Mouse (Mus musculus): Measurements from ENCODE around the gene Dnajc1. TPM values are rescaled to one million over a fixed set of nuclear protein-coding genes. Genes with fewer than 3 reads are reported as not detected.

Dnajc1 gene
- polyA plus RNA-seq, 1 experiment = 21.5 TPM

DNA sequence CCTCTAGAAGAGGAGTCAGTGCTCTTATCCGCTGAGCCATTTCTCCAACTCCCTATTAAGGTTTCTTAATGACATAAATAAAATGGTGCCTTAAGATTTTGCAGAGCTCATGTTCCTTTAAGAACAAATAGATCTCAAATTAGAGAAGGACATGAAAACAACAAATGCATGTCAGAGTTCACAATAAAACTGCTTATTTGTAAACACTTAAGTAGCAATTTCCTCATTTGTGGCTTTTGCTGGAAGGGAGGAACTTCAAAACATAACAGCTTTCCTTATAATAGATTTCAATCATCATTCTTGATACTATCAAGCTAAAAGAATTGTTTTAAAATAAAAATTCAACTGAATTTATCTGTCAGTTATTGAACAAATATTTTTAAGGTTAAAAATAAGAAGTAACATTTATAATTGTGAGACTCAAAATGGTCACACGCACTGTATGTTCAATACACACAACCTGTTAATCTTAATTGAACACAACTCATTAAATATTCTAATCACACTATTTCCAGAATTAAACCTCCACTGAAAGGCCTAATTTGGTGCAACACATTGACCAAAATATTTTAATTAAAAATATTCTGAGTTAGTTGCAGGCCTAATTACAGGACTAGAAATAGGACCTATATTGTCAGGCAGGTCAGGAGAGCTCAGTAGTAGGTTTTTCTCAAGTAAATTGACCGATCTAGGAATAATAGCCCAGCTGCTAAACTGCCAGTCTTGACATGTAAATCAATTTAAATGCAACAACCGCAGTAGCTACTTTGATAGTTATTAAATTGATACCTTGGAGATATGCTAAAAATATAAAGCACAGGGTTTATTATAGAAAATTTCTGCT is 82.1 kb downstream of the Dnajc1 start:
- over 99% methylated on average over 4 of the region's 4 CpGs for WGBS

DNA sequence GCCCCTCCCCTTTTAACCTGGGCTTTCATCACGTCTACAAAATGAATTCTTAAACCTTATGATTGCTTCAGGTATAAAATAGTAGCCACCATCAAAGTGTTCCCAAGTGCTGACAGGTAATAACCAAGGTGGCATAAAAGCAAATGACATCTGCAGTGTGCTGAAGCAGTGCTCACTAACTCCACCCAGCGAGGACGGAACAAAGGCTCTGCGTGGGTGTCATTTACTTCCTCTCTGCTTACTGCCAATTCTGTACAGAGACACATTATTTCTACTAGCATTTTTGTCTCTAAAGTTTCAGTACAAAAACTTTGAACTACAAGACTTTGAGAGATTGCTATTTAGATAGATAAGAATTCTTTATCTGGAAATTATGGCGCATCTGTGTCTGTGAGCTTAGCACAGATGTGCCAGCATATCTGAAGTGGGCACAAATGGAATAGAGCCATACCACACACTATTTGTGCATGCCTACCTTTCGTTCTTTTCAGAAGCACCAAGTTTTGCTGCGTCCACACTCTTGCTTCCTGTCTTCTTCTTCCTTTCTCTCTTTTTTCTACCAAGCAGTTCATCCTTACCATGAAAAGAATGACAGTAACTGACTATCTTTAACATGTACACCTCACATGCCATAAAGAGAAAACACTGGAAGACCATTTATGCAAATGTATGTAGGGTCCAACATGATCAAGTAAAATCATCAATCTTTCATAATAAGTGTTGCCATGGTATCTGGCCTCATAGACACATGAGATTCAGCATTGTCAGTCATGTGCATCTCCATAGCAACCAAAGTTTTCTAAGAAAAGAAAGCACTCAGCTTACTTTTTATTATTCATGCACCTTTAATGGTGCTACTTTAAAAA is 85.0 kb downstream of the Dnajc1 start:
- 68% methylated on average over 7 of the region's 7 CpGs for WGBS
- Histone ChIP-seq H3K4me3 (replicated peaks; ENCODE audit: extremely low read depth, low read depth, low read length) (no peak overlapping the region), H3K4me1 (ENCODE audit: control insufficient read depth, insufficient read depth, low read length) (no peaks in the 10 kb centered on the region)
- no peak for TF ChIP-seq POLR2A (IDR thresholded peaks at IDR 0.05; ENCODE audit: borderline replicate concordance, extremely low read depth, low read depth, low read length)
- no peak for TF ChIP-seq CTCF (IDR thresholded peaks at IDR 0.05; ENCODE audit: insufficient read depth, low read length)
- no peak for DNase-seq

More for the DNA sequence above, 82.1 kb downstream of the Dnajc1 start:
- H3K4me1 ChIP-seq (ENCODE audit: control insufficient read depth, insufficient read depth, low read length) = no peaks in the 10 kb centered on the region
- TF ChIP-seq POLR2A (IDR thresholded peaks at IDR 0.05; ENCODE audit: borderline replicate concordance, extremely low read depth, low read depth, low read length) = no peak
- TF ChIP-seq CTCF (IDR thresholded peaks at IDR 0.05; ENCODE audit: insufficient read depth, low read length) = no peak
- DNase-seq = no peak
- H3K4me3 ChIP-seq (replicated peaks; ENCODE audit: extremely low read depth, low read depth, low read length) = no peak overlapping the region

DNA sequence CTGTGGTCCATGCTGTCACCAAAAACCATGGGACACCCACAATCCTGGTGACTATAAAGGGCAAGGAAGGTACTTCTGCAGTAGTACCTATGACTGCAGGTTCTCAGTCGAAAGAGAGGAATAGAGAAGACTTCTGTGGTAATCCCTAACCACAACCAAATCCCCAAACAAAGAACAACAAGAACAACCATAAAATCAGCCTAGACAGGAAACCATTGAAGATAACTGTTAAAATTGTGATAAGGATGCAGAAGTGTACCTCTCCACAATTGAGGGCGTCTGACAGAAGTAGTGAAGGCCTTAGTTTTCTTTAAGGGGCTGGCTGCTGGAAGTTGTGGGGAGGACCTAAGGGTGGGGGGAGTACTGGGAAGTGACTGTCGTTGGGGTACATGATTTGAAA is 91.7 kb downstream of the Dnajc1 start:
- no peak overlapping the region for H3K4me3 ChIP-seq (replicated peaks; ENCODE audit: extremely low read depth, low read depth, low read length)
- no peaks in the 10 kb centered on the region for H3K4me1 ChIP-seq (ENCODE audit: control insufficient read depth, insufficient read depth, low read length)
- WGBS = 83% methylated on average over 3 of the region's 3 CpGs
- TF ChIP-seq CTCF (IDR thresholded peaks at IDR 0.05; ENCODE audit: insufficient read depth, low read length) = no peak
- no peak for TF ChIP-seq POLR2A (IDR thresholded peaks at IDR 0.05; ENCODE audit: borderline replicate concordance, extremely low read depth, low read depth, low read length)
- DNase-seq = no peak

DNA sequence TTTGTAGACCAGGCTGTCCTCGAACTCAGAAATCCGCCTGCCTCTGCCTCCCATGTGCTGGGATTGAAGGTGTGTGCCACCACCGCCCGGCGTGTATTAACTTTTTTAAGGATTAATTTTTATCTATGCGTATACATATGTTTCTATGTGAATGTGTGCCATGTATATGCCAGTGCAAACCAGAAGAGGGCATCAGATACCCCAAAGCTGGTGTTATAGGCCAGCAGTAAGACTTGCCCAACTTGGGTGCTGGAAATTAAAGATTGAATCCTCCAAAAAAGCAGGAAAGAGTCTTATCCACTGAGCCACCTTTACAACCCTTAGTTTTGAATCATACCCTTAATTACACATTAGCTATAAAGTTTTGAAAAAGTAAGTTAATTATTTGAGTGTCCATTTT is 107.5 kb downstream of the Dnajc1 start:
- no peak for TF ChIP-seq POLR2A (IDR thresholded peaks at IDR 0.05; ENCODE audit: borderline replicate concordance, extremely low read depth, low read depth, low read length)
- TF ChIP-seq CTCF (IDR thresholded peaks at IDR 0.05; ENCODE audit: insufficient read depth, low read length) = no peak
- 97% methylated on average over 6 of the region's 6 CpGs for WGBS
- H3K4me3 ChIP-seq (replicated peaks; ENCODE audit: extremely low read depth, low read depth, low read length) = no peak overlapping the region
- no peak for DNase-seq
- H3K4me1 ChIP-seq (ENCODE audit: control insufficient read depth, insufficient read depth, low read length) = no peaks in the 10 kb centered on the region

DNA sequence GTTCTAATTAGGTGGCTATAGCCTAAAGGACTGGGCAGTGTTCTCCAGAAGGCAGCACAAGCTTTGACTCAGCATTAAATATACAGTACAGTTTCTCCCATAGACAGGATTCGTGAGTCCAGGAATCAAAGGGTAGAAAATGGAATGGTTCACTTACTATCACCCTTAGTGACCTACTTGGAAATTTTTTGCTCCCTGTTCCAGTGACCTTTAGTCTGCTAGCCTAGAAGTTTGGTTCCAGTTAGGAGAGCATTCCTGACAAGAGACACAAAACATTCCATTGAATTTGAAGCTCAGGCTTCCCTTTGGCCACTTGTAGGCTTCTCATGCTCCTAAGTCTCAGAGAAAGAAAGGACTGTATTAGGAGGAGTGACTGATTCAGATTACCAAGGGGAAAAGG is 126.9 kb downstream of the Dnajc1 start:
- Histone ChIP-seq H3K4me1 (ENCODE audit: control insufficient read depth, insufficient read depth, low read length) (no peaks in the 10 kb centered on the region), H3K4me3 (replicated peaks; ENCODE audit: extremely low read depth, low read depth, low read length) (no peak overlapping the region)
- DNase-seq = no peak
- WGBS = 90% methylated on average over 1 of the region's 1 CpGs
- TF ChIP-seq CTCF (IDR thresholded peaks at IDR 0.05; ENCODE audit: insufficient read depth, low read length) = no peak
- TF ChIP-seq POLR2A (IDR thresholded peaks at IDR 0.05; ENCODE audit: borderline replicate concordance, extremely low read depth, low read depth, low read length) = no peak

DNA sequence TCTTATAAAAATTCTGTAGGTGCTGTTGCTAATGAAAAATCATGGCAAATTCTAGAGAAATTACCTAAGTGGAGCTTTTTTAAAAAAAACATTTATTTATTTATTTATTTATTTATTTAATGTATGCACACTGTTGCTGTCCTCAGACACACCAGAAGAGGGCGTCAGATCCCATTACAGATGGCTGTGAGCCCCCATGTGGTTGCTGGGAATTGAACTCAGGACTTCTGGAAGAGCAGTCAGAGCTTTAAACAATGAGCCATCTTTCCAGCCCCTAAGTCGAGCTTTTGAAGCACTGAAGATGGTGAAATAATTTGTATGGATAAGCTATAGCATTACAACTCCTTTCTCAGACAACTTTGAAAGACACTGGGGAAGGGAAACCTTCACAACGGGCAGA is 128.1 kb downstream of the Dnajc1 start:
- Histone ChIP-seq H3K4me3 (replicated peaks; ENCODE audit: extremely low read depth, low read depth, low read length) (no peak overlapping the region), H3K4me1 (ENCODE audit: control insufficient read depth, insufficient read depth, low read length) (no peaks in the 10 kb centered on the region)
- no peak for DNase-seq
- 81% methylated on average over 3 of the region's 3 CpGs for WGBS
- TF ChIP-seq CTCF (IDR thresholded peaks at IDR 0.05; ENCODE audit: insufficient read depth, low read length) (no peak), POLR2A (IDR thresholded peaks at IDR 0.05; ENCODE audit: borderline replicate concordance, extremely low read depth, low read depth, low read length) (no peak)

DNA sequence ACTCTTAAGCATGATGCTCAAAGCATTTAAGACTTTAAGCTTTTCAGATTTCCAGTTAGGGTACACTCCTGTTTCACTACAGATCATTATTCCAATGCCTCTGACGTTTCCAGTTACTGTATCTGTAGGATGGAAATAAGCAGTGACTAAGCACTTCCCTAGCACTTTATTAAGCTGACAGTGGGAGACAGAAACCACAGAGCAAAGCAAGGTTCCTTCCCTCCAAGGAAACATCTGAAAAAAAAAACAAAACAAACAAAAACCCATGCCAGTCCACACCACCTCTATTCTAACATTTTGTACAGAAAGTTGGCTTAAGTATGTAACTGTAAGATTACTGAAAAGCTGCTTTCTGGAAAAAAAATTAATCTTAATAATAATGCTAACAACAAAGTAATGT is 130.3 kb downstream of the Dnajc1 start:
- 13% methylated on average over 1 of the region's 1 CpGs for WGBS
- DNase-seq = no peak

DNA sequence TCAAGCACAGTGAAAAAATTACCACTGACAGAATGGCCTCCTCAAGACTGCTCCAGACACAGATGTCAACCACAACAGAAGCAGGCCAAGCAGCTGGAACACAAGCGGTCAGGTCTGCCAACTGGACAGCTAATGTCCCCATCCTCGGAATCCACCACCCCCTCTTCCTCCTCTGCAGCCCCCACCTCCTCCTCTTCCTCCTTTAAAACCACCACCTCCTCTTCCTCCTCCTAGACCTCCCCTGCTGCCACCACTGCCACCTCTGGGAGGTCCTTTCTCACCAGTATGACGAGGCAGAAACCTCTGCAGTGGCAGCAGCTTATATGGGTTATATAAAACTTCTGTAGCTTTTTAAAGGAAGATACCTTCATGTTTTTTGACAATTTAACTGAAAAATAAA is 143.4 kb downstream of the Dnajc1 start:
- Histone ChIP-seq H3K4me3 (replicated peaks; ENCODE audit: extremely low read depth, low read depth, low read length) (no peak overlapping the region), H3K4me1 (ENCODE audit: control insufficient read depth, insufficient read depth, low read length) (no peaks in the 10 kb centered on the region)
- no peak for TF ChIP-seq POLR2A (IDR thresholded peaks at IDR 0.05; ENCODE audit: borderline replicate concordance, extremely low read depth, low read depth, low read length)
- TF ChIP-seq CTCF (IDR thresholded peaks at IDR 0.05; ENCODE audit: insufficient read depth, low read length) = no peak
- WGBS = 80% methylated on average over 3 of the region's 3 CpGs
- no peak for DNase-seq

More for the DNA sequence above, 130.3 kb downstream of the Dnajc1 start:
- no peak for TF ChIP-seq CTCF (IDR thresholded peaks at IDR 0.05; ENCODE audit: insufficient read depth, low read length)
- TF ChIP-seq POLR2A (IDR thresholded peaks at IDR 0.05; ENCODE audit: borderline replicate concordance, extremely low read depth, low read depth, low read length) = no peak
- Histone ChIP-seq H3K4me3 (replicated peaks; ENCODE audit: extremely low read depth, low read depth, low read length) (no peak overlapping the region), H3K4me1 (ENCODE audit: control insufficient read depth, insufficient read depth, low read length) (no peaks in the 10 kb centered on the region)

DNA sequence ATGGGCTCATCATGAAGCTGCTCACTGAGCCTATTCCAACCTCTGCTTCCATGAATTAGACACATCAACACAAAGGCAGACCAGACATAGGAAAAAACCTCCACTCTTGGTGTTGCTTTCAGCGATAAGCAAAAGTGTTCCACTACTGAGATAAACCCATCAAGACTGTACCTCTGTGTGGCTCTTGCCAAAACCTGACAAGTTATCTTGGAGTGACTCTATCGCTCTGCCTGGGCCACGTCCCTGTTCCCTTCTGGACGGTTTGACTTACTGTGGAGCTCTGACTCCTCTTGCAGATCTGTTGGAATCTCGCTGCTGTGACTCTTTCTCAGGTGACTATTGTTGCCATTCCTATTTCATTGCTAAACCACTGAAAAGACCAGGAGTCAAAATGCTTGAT is 157.1 kb downstream of the Dnajc1 start:
- WGBS = 94% methylated on average over 5 of the region's 5 CpGs
- no peak for TF ChIP-seq CTCF (IDR thresholded peaks at IDR 0.05; ENCODE audit: insufficient read depth, low read length)
- TF ChIP-seq POLR2A (IDR thresholded peaks at IDR 0.05; ENCODE audit: borderline replicate concordance, extremely low read depth, low read depth, low read length) = no peak
- DNase-seq = no peak
- no peak overlapping the region for H3K4me3 ChIP-seq (replicated peaks; ENCODE audit: extremely low read depth, low read depth, low read length)
- H3K4me1 ChIP-seq (ENCODE audit: control insufficient read depth, insufficient read depth, low read length) = no peaks in the 10 kb centered on the region

All from lung, adult 2 months (tissue).